Mouse (Mus musculus) myocyte (in vitro differentiated cells): Measurements from ENCODE around the gene Cdk13. TPM values are rescaled to one million over a fixed set of nuclear protein-coding genes. Genes with fewer than 3 reads are reported as not detected.
A peak's percentile ranks its signal among the peaks of the same experiment; 100 is the strongest.

Experiments
- H3K27me3 ChIP-seq: one replicate; pipeline ENCODE4 v1.6.1; 2011; ENCODE audit not compliant: control insufficient read depth, insufficient read depth, insufficient read length
- H3K36me3 ChIP-seq: one replicate; pipeline ENCODE4 v1.6.1; 2011; ENCODE audit not compliant: control insufficient read depth, insufficient read depth
- H3K4me2 ChIP-seq: one replicate; pipeline ENCODE4 v1.6.1; 2011; ENCODE audit warnings: low read depth, control low read depth
- H3K4me3 ChIP-seq: one replicate; pipeline ENCODE4 v1.5.1; 2011; ENCODE audit warnings: mild to moderate bottlenecking, control low read depth, moderate library complexity
- H3K79me2 ChIP-seq: one replicate; pipeline ENCODE4 v1.6.1; 2011; ENCODE audit not compliant: control insufficient read depth, insufficient read depth
- H3ac ChIP-seq: one replicate; pipeline ENCODE4 v1.6.1; 2011; ENCODE audit not compliant: control insufficient read depth, insufficient read length
- CEBPB ChIP-seq: IDR thresholded peaks from 2 replicates; pipeline ENCODE4 v1.6.1; 2011; ENCODE audit warnings: mild to moderate bottlenecking, moderate library complexity; ENCODE audit not compliant: poor library complexity, insufficient read depth, severe bottlenecking
- E2F4 ChIP-seq: IDR thresholded peaks from one replicate; pipeline ENCODE4 v1.6.1; 2011; ENCODE audit warnings: mild to moderate bottlenecking, control low read depth, moderate library complexity; ENCODE audit not compliant: insufficient read depth
- MAX ChIP-seq: IDR thresholded peaks from one replicate; pipeline ENCODE4 v1.6.1; 2011; ENCODE audit warnings: low read depth, mild to moderate bottlenecking, control low read depth
- MYOD1 ChIP-seq, 3 experiments: IDR thresholded peaks; one replicate each; pipeline ENCODE4 v1.6.1; 2011; ENCODE audit warnings: control low read depth in 2 of 3, low read depth in 2 of 3, mild to moderate bottlenecking in 2 of 3, moderate library complexity in 1 of 3; ENCODE audit not compliant: insufficient read length in 2 of 3, control insufficient read depth in 1 of 3
- MYOG ChIP-seq, 3 experiments: IDR thresholded peaks; one replicate each; pipeline ENCODE4 v1.6.1; 2011; ENCODE audit warnings: control low read depth in 2 of 3, low read depth in 2 of 3, mild to moderate bottlenecking in 2 of 3; ENCODE audit not compliant: insufficient read length in 2 of 3, control insufficient read depth in 1 of 3, insufficient read depth in 1 of 3
- POLR2A ChIP-seq: IDR thresholded peaks from one replicate; pipeline ENCODE4 v1.6.1; 2011; ENCODE audit warnings: low read depth, mild to moderate bottlenecking, control low read depth, moderate library complexity; ENCODE audit not compliant: insufficient read length
- POLR2AphosphoS2 ChIP-seq: IDR thresholded peaks from one replicate; pipeline ENCODE4 v1.6.1; 2011; ENCODE audit warnings: low read depth, control low read depth; ENCODE audit not compliant: insufficient read length
- REST ChIP-seq: IDR thresholded peaks from one replicate; pipeline ENCODE4 v1.6.1; 2011; ENCODE audit warnings: mild to moderate bottlenecking, control low read depth, moderate library complexity; ENCODE audit not compliant: insufficient read depth, insufficient read length
- SRF ChIP-seq: IDR thresholded peaks from one replicate; pipeline ENCODE4 v1.6.1; 2011; ENCODE audit warnings: low read depth; ENCODE audit not compliant: control insufficient read depth, insufficient read length
- TCF12 ChIP-seq: IDR thresholded peaks from one replicate; pipeline ENCODE4 v1.6.1; 2011; ENCODE audit warnings: mild to moderate bottlenecking, control low read depth; ENCODE audit not compliant: poor library complexity, insufficient read depth, severe bottlenecking
- TCF3 ChIP-seq: IDR thresholded peaks from one replicate; pipeline ENCODE4 v1.6.1; 2011; ENCODE audit warnings: low read depth, control low read depth; ENCODE audit not compliant: insufficient read length
- USF1 ChIP-seq: IDR thresholded peaks from one replicate; pipeline ENCODE4 v1.6.1; 2011; ENCODE audit warnings: low read depth, mild to moderate bottlenecking, control low read depth, moderate library complexity
- polyA plus RNA-seq: library from polyadenylated mRNA; unstranded; fragments of >200 nt; fragmentation: generic; extraction: Trizol; gene quantifications from one replicate; pipeline ENCODE4 v1.2.1, GENCODE M21; 2012; ENCODE audit warnings: missing spikeins

Cdk13 gene
- polyA plus RNA-seq, 1 experiment: 11.6 TPM

- Histone ChIP-seq H3K36me3 (no peaks in the 10 kb centered on the region), H3K4me2 (peak overlapping the region; percentile 81)
Measured at GRCm38 (mm10) chr13:17690686-17691085, 114.2 kb downstream of the Cdk13 start.

GRCm38 (mm10) chr13:17689461-17689860 is 115.4 kb downstream of the Cdk13 start:
- TF ChIP-seq TCF12 (no peak), TCF3 (no peak), REST (no peak), CEBPB (no peak), MYOD1 (IDR thresholded peaks at IDR 0.05; ENCODE audit: control insufficient read depth in 1 of 3, insufficient read length in 2 of 3, low read depth in 2 of 3) (no peak), MYOG (IDR thresholded peaks at IDR 0.05; ENCODE audit: control insufficient read depth in 1 of 3, insufficient read depth in 1 of 3, insufficient read length in 2 of 3, low read depth in 2 of 3) (no peak)
- no peak overlapping the region for H3ac ChIP-seq
- H3K4me2 ChIP-seq: peak overlapping the region; percentile 81
- no peaks in the 10 kb centered on the region for H3K79me2 ChIP-seq
- H3K27me3 ChIP-seq: no peaks in the 10 kb centered on the region
- no peaks in the 10 kb centered on the region for H3K36me3 ChIP-seq
- H3K4me3 ChIP-seq: no peak overlapping the region

More at GRCm38 (mm10) chr13:17690686-17691085, 114.2 kb downstream of the Cdk13 start:
- Histone ChIP-seq H3K79me2 (peaks cover 2% of the 10 kb centered on the region), H3ac (no peak overlapping the region), H3K27me3 (no peaks in the 10 kb centered on the region), H3K4me3 (no peak overlapping the region)
- TF ChIP-seq POLR2A: no peak
- no peak for TF ChIP-seq MAX
- TF ChIP-seq USF1: no peak
- no peak for TF ChIP-seq TCF3
- TF ChIP-seq SRF: no peak
- TF ChIP-seq REST: no peak
- TF ChIP-seq E2F4: no peak
- no peak for TF ChIP-seq TCF12
- no peak for TF ChIP-seq POLR2AphosphoS2
- TF ChIP-seq MYOG (IDR thresholded peaks at IDR 0.05; ENCODE audit: control insufficient read depth in 1 of 3, insufficient read depth in 1 of 3, insufficient read length in 2 of 3, low read depth in 2 of 3): no peak
- no peak for TF ChIP-seq MYOD1 (IDR thresholded peaks at IDR 0.05; ENCODE audit: control insufficient read depth in 1 of 3, insufficient read length in 2 of 3, low read depth in 2 of 3)
- no peak for TF ChIP-seq CEBPB

GRCm38 (mm10) chr13:17671122-17671521 is 133.8 kb downstream of the Cdk13 start:
- Histone ChIP-seq H3ac (no peak overlapping the region), H3K4me3 (no peak overlapping the region), H3K27me3 (no peaks in the 10 kb centered on the region), H3K79me2 (no peaks in the 10 kb centered on the region), H3K36me3 (no peaks in the 10 kb centered on the region), H3K4me2 (no peak overlapping the region)
- no peak for TF ChIP-seq POLR2A
- TF ChIP-seq SRF: no peak
- TF ChIP-seq MYOD1 (IDR thresholded peaks at IDR 0.05; ENCODE audit: control insufficient read depth in 1 of 3, insufficient read length in 2 of 3, low read depth in 2 of 3): no peak

DNA sequence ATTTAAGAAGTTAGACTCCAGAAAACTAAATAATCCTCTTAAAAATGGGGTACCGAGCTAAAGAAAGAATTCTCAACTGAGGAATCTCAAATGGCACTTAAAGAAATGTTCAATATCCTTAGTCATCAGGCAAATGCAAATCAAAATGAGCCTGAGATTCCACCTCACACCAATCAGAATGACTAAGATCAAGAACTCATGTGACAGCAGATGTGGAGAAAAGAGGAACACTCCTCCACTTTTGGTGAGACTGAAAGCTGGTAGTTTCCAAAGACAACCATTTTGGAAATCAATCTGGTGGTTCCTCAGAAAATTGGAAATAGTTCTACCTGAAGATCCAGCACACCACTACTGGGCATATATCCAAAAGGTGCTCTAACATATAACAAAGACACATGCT is 137.5 kb downstream of the Cdk13 start:
- TF ChIP-seq TCF3 (no peak), POLR2A (no peak), POLR2AphosphoS2 (no peak), REST (no peak), CEBPB (no peak)
- no peaks in the 10 kb centered on the region for H3K27me3 ChIP-seq
- no peaks in the 10 kb centered on the region for H3K79me2 ChIP-seq
- H3ac ChIP-seq: no peak overlapping the region
- no peak overlapping the region for H3K4me2 ChIP-seq
- no peaks in the 10 kb centered on the region for H3K36me3 ChIP-seq
- no peak overlapping the region for H3K4me3 ChIP-seq

Other genes with a start within 250 kb of the Cdk13 start
- gene Mplkip, start 109.9 kb downstream of the Cdk13 start, polyA plus RNA-seq: 10.3 TPM
- gene Sugct, start 109.5 kb downstream of the Cdk13 start, polyA plus RNA-seq: 1.0 TPM
- 41.3 TPM for gene Rala, start 139.1 kb upstream of the Cdk13 start, polyA plus RNA-seq
- 19.1 TPM for gene Yae1d1, start 188.3 kb upstream of the Cdk13 start, polyA plus RNA-seq